ENCODE assay signal across 17 mouse cellular contexts in genomic region chr16:30477791-30478190, GRCm38 (mm10).
"Had no signal": no experiment of that assay in that cellular context is flagged by ENCODE, and none has a peak within 500 bp of the region (broad histone marks: within the 10 kb centered on the region; RNA-seq: fewer than 3 reads in every experiment).

No protein-coding gene starts in this region.

- H3K9me3 ChIP-seq: lung, embryonic 15.5 days; midbrain, embryonic 13.5 days; midbrain, embryonic 15.5 days; neural tube, embryonic 12.5 days; stomach, embryonic 15.5 days had no signal

- H3K27me3 ChIP-seq: lung, embryonic 15.5 days; midbrain, embryonic 13.5 days; midbrain, embryonic 15.5 days; neural tube, embryonic 12.5 days; stomach, embryonic 15.5 days had no signal

- ATAC-seq: lung, postnatal 0 days; midbrain, embryonic 13.5 days; midbrain, embryonic 15.5 days had no signal

- H3K27ac ChIP-seq: lung, embryonic 15.5 days; macrophage; midbrain, embryonic 13.5 days; midbrain, embryonic 15.5 days; neural tube, embryonic 12.5 days; stomach, embryonic 15.5 days; stomach, postnatal 0 days had no signal

- H3K36me3 ChIP-seq: lung, embryonic 15.5 days; midbrain, embryonic 13.5 days; midbrain, embryonic 15.5 days; neural tube, embryonic 12.5 days; stomach, embryonic 15.5 days had no signal

- H3K4me2 ChIP-seq: lung, embryonic 15.5 days; midbrain, embryonic 11.5 days; midbrain, embryonic 13.5 days; midbrain, embryonic 15.5 days; neural tube, embryonic 12.5 days; stomach, embryonic 15.5 days had no signal

- H3K4me1 ChIP-seq: megakaryocyte, embryonic 14.5 days; midbrain, embryonic 13.5 days; neural tube, embryonic 12.5 days; stomach, embryonic 15.5 days had no signal

- H3K9ac ChIP-seq: lung, embryonic 15.5 days; midbrain, embryonic 13.5 days; midbrain, embryonic 15.5 days; neural tube, embryonic 12.5 days; stomach, embryonic 15.5 days had no signal

- H3K4me3 ChIP-seq: lung, embryonic 15.5 days; megakaryocyte, embryonic 14.5 days; midbrain, embryonic 13.5 days; midbrain, embryonic 15.5 days; neural tube, embryonic 12.5 days; stomach, embryonic 15.5 days had no signal

- DNase-seq: lung, adult 2 months; lung, postnatal 14 days; lung, postnatal 36 days; right cerebral cortex, postnatal 14 days; thymus, adult 2 months; thymus, postnatal 25 days; thymus, postnatal 4 days had no signal
